Mouse (Mus musculus): Measurements from ENCODE around the gene Zfp574.

DNA sequence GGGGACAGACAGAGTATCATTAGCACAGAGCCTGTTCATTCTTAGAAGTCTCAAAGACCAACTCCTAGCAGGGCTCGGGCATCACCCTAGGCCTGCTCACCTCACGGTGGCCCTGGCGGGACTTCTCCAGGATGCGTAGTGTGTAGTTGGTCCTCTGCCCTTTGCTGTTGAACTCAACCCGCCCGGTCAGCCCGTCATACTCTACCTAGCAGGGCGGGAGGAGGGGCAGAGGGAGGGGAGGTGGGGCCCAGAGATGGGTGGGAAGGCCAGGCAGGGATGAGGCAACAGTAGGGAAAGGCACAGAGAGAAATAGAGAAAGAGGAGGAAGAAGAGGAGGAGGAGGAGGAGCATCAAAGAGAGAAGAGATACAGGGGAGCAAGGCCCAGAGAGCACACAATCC lies 14.0 kb upstream of the Zfp574 start:
- TF ChIP-seq CTCF (IDR thresholded peaks at IDR 0.05; ENCODE audit: extremely low read depth, insufficient read depth, low read length) (no peak), POLR2A (IDR thresholded peaks at IDR 0.05; ENCODE audit: extremely low read depth, insufficient read depth, low read length) (no peak)

Data from cortical plate, adult 2 months (tissue).